Comparison of ENCODE assay signal across 18 mouse cellular contexts in genomic region chr2:35072547-35072946, GRCm38 (mm10). TPM values are rescaled to one million over a fixed set of nuclear protein-coding genes. Genes with fewer than 3 reads are reported as not detected.
"Had no signal": no experiment of that assay in that cellular context is flagged by ENCODE, and none has a peak within 500 bp of the region (broad histone marks: within the 10 kb centered on the region; RNA-seq: fewer than 3 reads in every experiment).

No protein-coding gene starts in this region.

- H3K9me3 ChIP-seq: liver, embryonic 13.5 days; midbrain, embryonic 15.5 days; neural tube, embryonic 12.5 days; stomach, embryonic 15.5 days had no signal

- H3K4me1 ChIP-seq: liver, embryonic 13.5 days; midbrain, embryonic 12.5 days; midbrain, embryonic 15.5 days; neural tube, embryonic 12.5 days; neural tube, embryonic 15.5 days; stomach, embryonic 15.5 days had no signal

- H3K4me2 ChIP-seq: liver, embryonic 13.5 days; midbrain, embryonic 12.5 days; midbrain, embryonic 15.5 days; neural tube, embryonic 12.5 days; neural tube, embryonic 15.5 days; stomach, embryonic 15.5 days had no signal

- H3K36me3 ChIP-seq: liver, embryonic 13.5 days; midbrain, embryonic 12.5 days; midbrain, embryonic 15.5 days; neural tube, embryonic 12.5 days; neural tube, embryonic 15.5 days; stomach, embryonic 15.5 days had no signal

- H3K27ac ChIP-seq: kidney, postnatal 0 days; left cerebral cortex, adult 2 months; liver, embryonic 13.5 days; macrophage; midbrain, embryonic 12.5 days; midbrain, embryonic 15.5 days; neural tube, embryonic 12.5 days; neural tube, embryonic 15.5 days; stomach, embryonic 15.5 days had no signal

- H3K9ac ChIP-seq: liver, embryonic 13.5 days; midbrain, embryonic 12.5 days; midbrain, embryonic 15.5 days; neural tube, embryonic 12.5 days; neural tube, embryonic 15.5 days; stomach, embryonic 15.5 days had no signal

- H3K27me3 ChIP-seq: liver, embryonic 13.5 days; midbrain, embryonic 12.5 days; midbrain, embryonic 15.5 days; neural tube, embryonic 12.5 days; neural tube, embryonic 15.5 days; stomach, embryonic 15.5 days had no signal

- DNase-seq: kidney, adult 8-10 months; kidney, postnatal 25 days; layer of hippocampus, postnatal 36 days; liver, embryonic 13.5 days; right cerebral cortex, postnatal 25 days; spleen, adult 18-20 months; thymus, adult 18-20 months; thymus, postnatal 36 days had no signal

- H3K4me3 ChIP-seq: left cerebral cortex, adult 2 months; liver, embryonic 13.5 days; midbrain, embryonic 12.5 days; midbrain, embryonic 15.5 days; neural tube, embryonic 12.5 days; neural tube, embryonic 15.5 days; stomach, embryonic 15.5 days had no signal

- ATAC-seq: intestine, postnatal 0 days; midbrain, embryonic 15.5 days had no signal

RNA-seq across cellular contexts. Expression of gene Hc, which starts 11.3 kb away (rescaled TPM):
- polyA plus RNA-seq: limb, embryonic 11.5 days; macrophage had no signal

RNA-seq across cellular contexts. Expression of gene AI182371, which starts 28.8 kb away (rescaled TPM):
- polyA plus RNA-seq: limb, embryonic 11.5 days had no signal
